Comparison of ENCODE assay signal across 11 mouse cellular contexts in the genomic region with DNA sequence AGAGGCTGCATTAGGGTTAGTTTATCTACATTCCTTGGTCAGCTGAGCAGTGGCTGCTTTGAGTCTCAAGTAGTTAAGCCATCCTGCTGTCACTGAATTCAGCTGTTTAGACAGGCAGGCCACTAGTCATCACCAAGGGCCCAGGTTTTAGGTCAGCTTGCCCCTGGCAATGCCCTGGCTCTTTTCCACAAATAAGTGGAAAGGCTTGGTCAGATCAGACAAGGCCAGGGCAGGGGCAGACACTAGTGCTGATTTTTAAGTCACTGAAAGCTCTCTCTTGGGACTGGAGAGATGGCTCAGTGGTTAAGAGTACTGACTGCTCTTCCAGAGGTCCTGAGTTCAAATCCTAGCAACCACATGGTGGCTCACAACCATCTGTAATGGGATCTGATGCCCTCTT.
"Had no signal": no experiment of that assay in that cellular context is flagged by ENCODE, and none has a peak within 500 bp of the region (broad histone marks: within the 10 kb centered on the region; RNA-seq: fewer than 3 reads in every experiment).

No protein-coding gene starts in this region.

- H3K4me2 ChIP-seq: kidney, embryonic 15.5 days; limb, embryonic 15.5 days; liver, embryonic 13.5 days; neural tube, embryonic 12.5 days had no signal

- H3K4me3 ChIP-seq: kidney, embryonic 15.5 days; limb, embryonic 15.5 days; liver, embryonic 13.5 days; neural tube, embryonic 12.5 days had no signal

- H3K9ac ChIP-seq: kidney, embryonic 15.5 days; limb, embryonic 15.5 days; liver, embryonic 13.5 days; neural tube, embryonic 12.5 days had no signal

- DNase-seq: kidney, adult 2 months; kidney, postnatal 14 days; liver, embryonic 13.5 days; lung, adult 18-20 months; lung, postnatal 36 days; midbrain, embryonic 14.5 days; thymus, postnatal 4 days had no signal

- H3K36me3 ChIP-seq: kidney, embryonic 15.5 days; limb, embryonic 15.5 days; liver, embryonic 13.5 days; neural tube, embryonic 12.5 days had no signal

- H3K27me3 ChIP-seq: kidney, embryonic 15.5 days; limb, embryonic 15.5 days; liver, embryonic 13.5 days; neural tube, embryonic 12.5 days had no signal

- H3K9me3 ChIP-seq: kidney, embryonic 15.5 days; limb, embryonic 15.5 days; liver, embryonic 13.5 days; neural tube, embryonic 12.5 days had no signal

- H3K27ac ChIP-seq: kidney, embryonic 15.5 days; limb, embryonic 15.5 days; liver, embryonic 13.5 days; neural tube, embryonic 12.5 days; stomach, postnatal 0 days had no signal
